ENCODE assay signal across 10 mouse cellular contexts in genomic region chr1:134215751-134216628, GRCm38 (mm10). TPM values are rescaled to one million over a fixed set of nuclear protein-coding genes. Genes with fewer than 3 reads are reported as not detected.
DNase-seq lines count a peak whose midpoint lies in the region; ATAC-seq and TF ChIP-seq lines count a peak whose summit lies in the region.
"Had no signal": no experiment of that assay in that cellular context is flagged by ENCODE, and none has a peak within 500 bp of the region (broad histone marks: within the 10 kb centered on the region; RNA-seq: fewer than 3 reads in every experiment).

No protein-coding gene starts in this region.

- no peak for TF ChIP-seq EP300 in liver, postnatal 0 days (IDR thresholded peaks at IDR 0.05; ENCODE audit: low read depth)
- no peak for TF ChIP-seq EP300 in stomach, postnatal 0 days (optimal IDR thresholded peaks at IDR 0.05)

- WGBS in liver, postnatal 0 days (ENCODE audit: insufficient replicate concordance) = 53% methylated on average over 11 of the region's 11 CpGs
- WGBS in limb, embryonic 10.5 days = 38% methylated on average over 11 of the region's 11 CpGs
- 44% methylated on average over 11 of the region's 11 CpGs for WGBS in stomach, postnatal 0 days

- TF ChIP-seq CTCF in liver, postnatal 0 days (IDR thresholded peaks at IDR 0.05; ENCODE audit: low read depth) = no peak
- TF ChIP-seq CTCF in stomach, postnatal 0 days (IDR thresholded peaks at IDR 0.05; ENCODE audit: low read depth) = no peak

- peak overlapping the region; percentile 26 for H3K27ac ChIP-seq in liver, postnatal 0 days (ENCODE audit: low read depth)
- H3K27ac ChIP-seq in limb, embryonic 10.5 days = peak overlapping the region; percentile 17; the same call in 1 of the 2 replicates
- peak overlapping the region; percentile 25; the same call in 1 of the 2 replicates for H3K27ac ChIP-seq in stomach, postnatal 0 days (replicated peaks)
- H3K27ac ChIP-seq: embryonic facial prominence, embryonic 13.5 days had no signal

- no peaks in the 10 kb centered on the region for H3K9me3 ChIP-seq in liver, postnatal 0 days (ENCODE audit: low read length)
- H3K9me3 ChIP-seq in limb, embryonic 10.5 days (replicated peaks) = no peaks in the 10 kb centered on the region
- H3K9me3 ChIP-seq in stomach, postnatal 0 days (ENCODE audit: control insufficient read depth, low read length) = no peaks in the 10 kb centered on the region
- H3K9me3 ChIP-seq: embryonic facial prominence, embryonic 13.5 days had no signal

- H3K27me3 ChIP-seq in liver, postnatal 0 days (ENCODE audit: insufficient read depth, low read length) = no peaks in the 10 kb centered on the region
- no peaks in the 10 kb centered on the region for H3K27me3 ChIP-seq in limb, embryonic 10.5 days (ENCODE audit: low read depth, poor library complexity, severe bottlenecking)
- no peaks in the 10 kb centered on the region for H3K27me3 ChIP-seq in stomach, postnatal 0 days (ENCODE audit: control insufficient read depth, insufficient read depth, low read length)
- H3K27me3 ChIP-seq: embryonic facial prominence, embryonic 13.5 days had no signal

- no peak overlapping the region for H3K9ac ChIP-seq in liver, postnatal 0 days (replicated peaks)
- no peak overlapping the region for H3K9ac ChIP-seq in stomach, postnatal 0 days (ENCODE audit: low read length)
- H3K9ac ChIP-seq: embryonic facial prominence, embryonic 13.5 days had no signal

- no peak overlapping the region for H3K4me3 ChIP-seq in liver, postnatal 0 days (ENCODE audit: low read depth, low read length)
- H3K4me3 ChIP-seq in limb, embryonic 10.5 days = no peak overlapping the region
- H3K4me3 ChIP-seq in stomach, postnatal 0 days (ENCODE audit: low read depth, low read length) = no peak overlapping the region
- H3K4me3 ChIP-seq: embryonic facial prominence, embryonic 13.5 days had no signal

- no peak for ATAC-seq in liver, postnatal 0 days
- ATAC-seq in stomach, postnatal 0 days (ENCODE audit: low FRiP score, low TSS enrichment) = no peak

- peaks cover 26% of the 10 kb centered on the region for H3K4me1 ChIP-seq in liver, postnatal 0 days (ENCODE audit: insufficient read depth)
- peaks cover 31% of the 10 kb centered on the region for H3K4me1 ChIP-seq in limb, embryonic 10.5 days
- no peaks in the 10 kb centered on the region for H3K4me1 ChIP-seq in stomach, postnatal 0 days (replicated peaks; ENCODE audit: control insufficient read depth, insufficient read depth)

- no peak overlapping the region for H3K4me2 ChIP-seq in liver, postnatal 0 days (ENCODE audit: low read depth, low read length)
- H3K4me2 ChIP-seq in stomach, postnatal 0 days (replicated peaks; ENCODE audit: low read depth) = no peak overlapping the region
- H3K4me2 ChIP-seq: embryonic facial prominence, embryonic 13.5 days had no signal

- peak; percentile 52 for DNase-seq in cerebellum, adult 11-12 months
- DNase-seq in cerebellum, postnatal 4 days (ENCODE audit: low spot score in 2 of 2) = no peak
- DNase-seq in liver, postnatal 0 days = peak; percentile 49
- DNase-seq in liver = no peak
- DNase-seq in limb, embryonic 10.5 days (ENCODE audit: low spot score) = no peak
- DNase-seq in stomach, postnatal 0 days (ENCODE audit: low spot score) = peak; percentile 42
- no peak for DNase-seq in layer of hippocampus, postnatal 36 days
- DNase-seq in urinary bladder, adult 18-20 months (ENCODE audit: low spot score in 2 of 2) = no peak
- DNase-seq: spleen, adult 18-20 months had no signal

- H3K36me3 ChIP-seq in liver, postnatal 0 days (replicated peaks; ENCODE audit: insufficient read depth, low read length) = no peaks in the 10 kb centered on the region
- no peaks in the 10 kb centered on the region for H3K36me3 ChIP-seq in limb, embryonic 10.5 days
- no peaks in the 10 kb centered on the region for H3K36me3 ChIP-seq in stomach, postnatal 0 days (ENCODE audit: control insufficient read depth, insufficient read depth, low read length)
- H3K36me3 ChIP-seq: embryonic facial prominence, embryonic 13.5 days had no signal

RNA-seq across cellular contexts. Expression of gene Adora1, which starts 19.2 kb away (rescaled TPM):
- 6.4 and 8.3 TPM in 2 replicates for polyA plus RNA-seq in liver, postnatal 0 days (2015; fragmentation: Nextera tagmentation; extraction: Ambion mirVana)
- 0.06 and 0.69 TPM in 2 replicates for polyA plus RNA-seq in limb, embryonic 10.5 days (2016; fragmentation: Nextera tagmentation; extraction: Ambion mirVana)
- 11.2 and 11.4 TPM in 2 replicates for polyA plus RNA-seq in stomach, postnatal 0 days (2015; fragmentation: Nextera tagmentation; extraction: Ambion mirVana)
- 100 to 1,000 TPM; 216 to 224 TPM for total RNA-seq in layer of hippocampus, postnatal 36 days (2021)

RNA-seq across cellular contexts. Expression of gene Mybph, which starts 22.7 kb away (rescaled TPM):
- 0.14 TPM in 1 of 2 replicates, not detected in the other for polyA plus RNA-seq in liver, postnatal 0 days (2015; fragmentation: Nextera tagmentation; extraction: Ambion mirVana)
- polyA plus RNA-seq in limb, embryonic 10.5 days (2016; fragmentation: Nextera tagmentation; extraction: Ambion mirVana) = 0.56 and 0.98 TPM in 2 replicates
- 1.6 and 2.2 TPM in 2 replicates for polyA plus RNA-seq in stomach, postnatal 0 days (2015; fragmentation: Nextera tagmentation; extraction: Ambion mirVana)
- under 1 TPM; 0.28 to 0.30 TPM for total RNA-seq in layer of hippocampus, postnatal 36 days (2021)

RNA-seq across cellular contexts. Expression of gene Chil1, which starts 34.0 kb away (rescaled TPM):
- polyA plus RNA-seq in liver, postnatal 0 days (2015; fragmentation: Nextera tagmentation; extraction: Ambion mirVana) = 18.8 and 19.3 TPM in 2 replicates
- 0.80 TPM in 1 of 2 replicates, not detected in the other for polyA plus RNA-seq in limb, embryonic 10.5 days (2016; fragmentation: Nextera tagmentation; extraction: Ambion mirVana)
- 2.8 and 3.1 TPM in 2 replicates for polyA plus RNA-seq in stomach, postnatal 0 days (2015; fragmentation: Nextera tagmentation; extraction: Ambion mirVana)
- 10 to 100 TPM; 11.3 to 13.8 TPM for total RNA-seq in layer of hippocampus, postnatal 36 days (2021)

Comparison
In these comparisons a context has a peak if more than half of its experiments do, and no peak if none do; other contexts are left out.
1. DNase-seq: peak in cerebellum, adult 11-12 months (single experiment), liver, postnatal 0 days (single experiment) and stomach, postnatal 0 days (single experiment); none in cerebellum, postnatal 4 days (0 of 2), liver (single experiment), limb, embryonic 10.5 days (single experiment), layer of hippocampus, postnatal 36 days (0 of 2) and urinary bladder, adult 18-20 months (0 of 2).
2. Peak in every context shown above with its lines, with median percentiles within 50 percentile points of each other: H3K27ac ChIP-seq.